Mouse (Mus musculus) kidney, embryonic 14.5 days (tissue): Measurements from ENCODE around the gene Ythdf1. TPM values are rescaled to one million over a fixed set of nuclear protein-coding genes. Genes with fewer than 3 reads are reported as not detected.

Experiments
- ATAC-seq: fragments of 200-750 bp; cut with Nextera tagmentation; 2 replicates; pipeline ENCODE4 v1.8.0; 2017; ENCODE audit warnings: moderate number of reproducible peaks, mild to moderate bottlenecking, moderate TSS enrichment, moderate library complexity; ENCODE audit not compliant: low FRiP score, low TSS enrichment
- H3K27ac ChIP-seq: fragments of 300-500 bp; sonication (generic); 2 replicates; pipeline ENCODE4 v1.5.1; 2014; ENCODE audit warnings: low read depth, mild to moderate bottlenecking, low read length, moderate library complexity, mixed read lengths
- H3K27me3 ChIP-seq: fragments of 300-500 bp; sonication (generic); 2 replicates; pipeline ENCODE4 v1.6.1; 2014; ENCODE audit warnings: mild to moderate bottlenecking, low read length; ENCODE audit not compliant: control insufficient read depth, insufficient read depth
- H3K36me3 ChIP-seq: fragments of 300-500 bp; sonication (generic); 2 replicates; pipeline ENCODE4 v1.6.1; 2014; ENCODE audit warnings: low read length, mixed read lengths; ENCODE audit not compliant: control insufficient read depth, insufficient read depth
- H3K4me1 ChIP-seq: fragments of 300-500 bp; sonication (generic); 2 replicates; pipeline ENCODE4 v1.6.1; 2014; ENCODE audit warnings: low read length, mixed read lengths; ENCODE audit not compliant: control insufficient read depth, insufficient read depth
- H3K4me2 ChIP-seq: fragments of 300-500 bp; sonication (generic); replicated peaks from 2 replicates; pipeline ENCODE4 v1.6.1; 2014; ENCODE audit warnings: low read depth, mild to moderate bottlenecking, low read length
- H3K4me3 ChIP-seq: fragments of 300-500 bp; sonication (generic); 2 replicates; pipeline ENCODE4 v1.5.1; 2014; ENCODE audit warnings: mild to moderate bottlenecking, low read length
- H3K9ac ChIP-seq: fragments of 300-500 bp; sonication (generic); 2 replicates; pipeline ENCODE4 v1.6.1; 2014; ENCODE audit warnings: low read depth, mild to moderate bottlenecking, low read length, moderate library complexity
- H3K9me3 ChIP-seq: fragments of 300-500 bp; sonication (generic); 2 replicates; pipeline ENCODE4 v1.6.1; 2016; ENCODE audit warnings: low read length; ENCODE audit not compliant: control insufficient read depth
- WGBS: fragments of 180-500 bp; shearing (Covaris S2); extraction: QIAGEN DNeasy Blood & Tissue Kit; methylation state at CpG from one replicate; pipeline ENCODE4 v1.1.7; 2014; 5-methylcytosine and 5-hydroxymethylcytosine counted together
- microRNA-seq: library from miRNA; unstranded; fragments of <30 nt; microRNA quantifications from one replicate; pipeline ENCODE4, GENCODE M21; 2016
- polyA plus RNA-seq: library from polyadenylated mRNA; unstranded; fragments of >200 nt; fragmentation: Nextera tagmentation; extraction: Ambion mirVana; gene quantifications from 2 replicates; pipeline ENCODE4 v1.2.1, GENCODE M21; 2014

Gene Ythdf1
- polyA plus RNA-seq, 1 experiment from 2014 or later, result 75.4 TPM

DNA sequence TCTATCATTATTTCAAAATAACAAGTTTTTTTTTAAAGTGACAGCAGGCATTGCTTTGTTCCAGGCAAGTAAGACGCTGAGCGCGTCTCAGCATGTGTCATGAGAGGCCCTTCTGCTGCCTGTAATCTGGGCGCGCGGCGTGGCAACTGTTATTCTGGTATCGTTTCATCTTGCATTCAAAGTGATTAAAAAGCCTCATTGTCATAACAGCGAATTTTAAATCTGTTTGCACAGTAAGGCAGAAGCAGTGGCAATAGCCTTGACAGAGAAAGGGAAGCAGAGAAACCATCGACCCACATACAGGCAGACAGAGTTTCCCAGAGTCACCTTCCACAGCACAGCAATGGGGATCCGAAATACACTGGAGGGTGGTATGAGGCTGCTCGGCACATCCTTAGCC, 59.2 kb downstream of the Ythdf1 start:
- Histone ChIP-seq H3K9me3 (no peaks in the 10 kb centered on the region), H3K36me3 (no peaks in the 10 kb centered on the region), H3K27me3 (no peaks in the 10 kb centered on the region), H3K4me2 (no peak overlapping the region), H3K27ac (no peak overlapping the region), H3K9ac (no peak overlapping the region), H3K4me3 (no peak overlapping the region), H3K4me1 (no peaks in the 10 kb centered on the region)
- WGBS, result 83% methylated on average over 12 of the region's 12 CpGs
- no peak for ATAC-seq

GRCm38 (mm10) chr2:180857121-180857520, 63.6 kb downstream of the Ythdf1 start:
- ATAC-seq, result no peak
- Histone ChIP-seq H3K9me3 (no peaks in the 10 kb centered on the region), H3K9ac (no peak overlapping the region), H3K36me3 (no peaks in the 10 kb centered on the region), H3K27ac (no peak overlapping the region), H3K27me3 (peaks cover 6% of the 10 kb centered on the region), H3K4me3 (no peak overlapping the region), H3K4me1 (no peaks in the 10 kb centered on the region), H3K4me2 (no peak overlapping the region)
- 81% methylated on average over 8 of the region's 8 CpGs for WGBS

DNA sequence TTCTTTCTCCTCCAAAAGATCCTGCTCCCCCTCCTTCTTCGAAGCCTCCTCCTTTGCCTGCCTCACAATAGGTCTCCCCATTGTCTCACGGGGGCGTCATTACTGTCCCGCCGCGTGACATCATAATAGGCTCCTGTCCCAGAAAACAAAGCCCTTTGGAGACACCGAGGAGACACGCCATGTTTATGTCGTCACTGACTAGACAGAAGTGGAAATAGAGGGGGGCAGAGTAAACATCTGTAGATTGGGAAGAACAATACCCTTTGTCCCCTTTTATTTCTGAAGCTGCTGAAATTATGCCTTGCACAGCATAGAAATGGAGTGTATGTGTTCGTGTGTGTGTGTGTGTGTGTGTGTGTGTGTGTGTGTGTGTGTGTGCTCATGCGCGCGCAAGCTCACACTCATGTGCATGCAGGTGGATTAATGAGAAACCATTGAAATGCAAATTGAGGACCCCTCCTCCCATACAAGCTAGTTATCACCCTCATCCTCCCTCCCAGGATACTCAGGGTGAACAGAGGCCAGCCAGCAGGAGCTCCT, 65.7 kb downstream of the Ythdf1 start:
- Histone ChIP-seq H3K4me3 (no peak overlapping the region), H3K4me1 (no peaks in the 10 kb centered on the region), H3K27ac (no peak overlapping the region), H3K36me3 (no peaks in the 10 kb centered on the region), H3K9ac (no peak overlapping the region), H3K9me3 (no peaks in the 10 kb centered on the region), H3K27me3 (peaks cover 6% of the 10 kb centered on the region), H3K4me2 (no peak overlapping the region)
- ATAC-seq, result no peak
- 13% methylated on average over 13 of the region's 13 CpGs for WGBS

Small RNA genes within 50 kb of the gene (microRNA-seq; reads per million reads assigned to microRNA genes)
- not detected for gene Mir124a-3

Other genes with a start within 250 kb of the Ythdf1 start
- gene Dido1, start 210.9 kb downstream of the Ythdf1 start, polyA plus RNA-seq, result 25.6 and 39.5 TPM in 2 replicates
- 54.3 and 62.9 TPM in 2 replicates for gene Gid8, start 210.8 kb downstream of the Ythdf1 start, polyA plus RNA-seq
- 0.20 and 0.47 TPM in 2 replicates for gene Slc17a9, start 195.7 kb downstream of the Ythdf1 start, polyA plus RNA-seq
- 0.10 TPM in 1 of 2 replicates, not detected in the other for gene Bhlhe23, start 144.0 kb downstream of the Ythdf1 start, polyA plus RNA-seq
- not detected in 2 replicates for gene Birc7, start 8.1 kb upstream of the Ythdf1 start, polyA plus RNA-seq
- gene Nkain4, start 33.8 kb upstream of the Ythdf1 start, polyA plus RNA-seq, result 39.0 and 44.1 TPM in 2 replicates
- 55.1 and 71.3 TPM in 2 replicates for gene Arfgap1, start 46.3 kb upstream of the Ythdf1 start, polyA plus RNA-seq
- 0.21 and 0.50 TPM in 2 replicates for gene Col20a1, start 65.6 kb upstream of the Ythdf1 start, polyA plus RNA-seq
- 3.8 and 5.3 TPM in 2 replicates for gene Chrna4, start 122.6 kb upstream of the Ythdf1 start, polyA plus RNA-seq
- gene Kcnq2, start 214.4 kb upstream of the Ythdf1 start, polyA plus RNA-seq, result not detected in 2 replicates
- not detected in 2 replicates for gene Eef1a2, start 236.1 kb upstream of the Ythdf1 start, polyA plus RNA-seq